Mouse (Mus musculus) midbrain, embryonic 16.5 days (tissue): ENCODE results near the gene Tmprss12. TPM values are rescaled to one million over a fixed set of nuclear protein-coding genes. Genes with fewer than 3 reads are reported as not detected.
"Not testable (repeated sequence)": the region's sequence is repeated elsewhere in the genome, so short reads cannot be mapped to it uniquely, and the experiment has no call there.

Experiments
- ATAC-seq: fragments of 200-750 bp; cut with Nextera tagmentation; 2 replicates; pipeline ENCODE4 v1.8.0; 2017; ENCODE audit warnings: moderate TSS enrichment
- H3K27ac ChIP-seq: fragments of 300-500 bp; sonication (generic); 2 replicates; pipeline ENCODE4 v1.5.1; 2014; ENCODE audit warnings: mild to moderate bottlenecking, low read length, mixed read lengths
- H3K27me3 ChIP-seq: fragments of 300-500 bp; sonication (generic); 2 replicates; pipeline ENCODE4 v1.6.1; 2014; ENCODE audit warnings: low read depth, low read length, mixed read lengths; ENCODE audit not compliant: control insufficient read depth, insufficient read depth
- H3K36me3 ChIP-seq: fragments of 300-500 bp; sonication (generic); 2 replicates; pipeline ENCODE4 v1.6.1; 2014; ENCODE audit warnings: mild to moderate bottlenecking, low read length, moderate library complexity, mixed read lengths; ENCODE audit not compliant: control insufficient read depth, insufficient read depth
- H3K4me1 ChIP-seq: fragments of 300-500 bp; sonication (generic); 2 replicates; pipeline ENCODE4 v1.6.1; 2014; ENCODE audit warnings: mild to moderate bottlenecking, low read length, mixed read lengths; ENCODE audit not compliant: control insufficient read depth, insufficient read depth
- H3K4me2 ChIP-seq: fragments of 300-500 bp; sonication (generic); 2 replicates; pipeline ENCODE4 v1.6.1; 2014; ENCODE audit warnings: mild to moderate bottlenecking, low read length, mixed read lengths
- H3K4me3 ChIP-seq: fragments of 300-500 bp; sonication (generic); 2 replicates; pipeline ENCODE4 v1.5.1; 2014; ENCODE audit warnings: low read depth, mild to moderate bottlenecking, low read length, moderate library complexity, mixed read lengths
- H3K9ac ChIP-seq: fragments of 300-500 bp; sonication (generic); 2 replicates; pipeline ENCODE4 v1.6.1; 2014; ENCODE audit warnings: low read depth, low read length, mixed read lengths
- H3K9me3 ChIP-seq: fragments of 300-500 bp; sonication (generic); replicated peaks from 2 replicates; pipeline ENCODE4 v1.6.1; 2014; ENCODE audit warnings: mild to moderate bottlenecking, low read length, mixed read lengths; ENCODE audit not compliant: control insufficient read depth, poor library complexity, severe bottlenecking
- WGBS: fragments of 180-500 bp; shearing (Covaris S2); extraction: QIAGEN DNeasy Blood & Tissue Kit; methylation state at CpG from one replicate; pipeline ENCODE4 v1.1.7; 2014; 5-methylcytosine and 5-hydroxymethylcytosine counted together
- polyA plus RNA-seq: library from polyadenylated mRNA; unstranded; fragments of >200 nt; fragmentation: Nextera tagmentation; extraction: Ambion mirVana; gene quantifications from 2 replicates; pipeline ENCODE4 v1.2.1, GENCODE M21; 2015

Gene Tmprss12
- polyA plus RNA-seq, 1 experiment from 2014 or later, result not detected

- no peaks in the 10 kb centered on the region for H3K4me1 ChIP-seq
- ATAC-seq, result no peak
Observed at GRCm38 (mm10) chr15:100314448-100315145, 34.0 kb downstream of the Tmprss12 start.

GRCm38 (mm10) chr15:100318014-100318671 is 37.5 kb downstream of the Tmprss12 start:
- not testable (repeated sequence) for ATAC-seq, H3K4me3 ChIP-seq

More at GRCm38 (mm10) chr15:100314448-100315145, 34.0 kb downstream of the Tmprss12 start:
- no peak overlapping the region for H3K9ac ChIP-seq
- no peak overlapping the region for H3K27ac ChIP-seq
- no peak overlapping the region for H3K4me2 ChIP-seq
- 90% methylated on average over 5 of the region's 5 CpGs for WGBS
- H3K36me3 ChIP-seq, result no peaks in the 10 kb centered on the region
- H3K4me3 ChIP-seq, result no peak overlapping the region
- no peaks in the 10 kb centered on the region for H3K9me3 ChIP-seq
- H3K27me3 ChIP-seq, result no peaks in the 10 kb centered on the region

GRCm38 (mm10) chr15:100319884-100320283 is 39.2 kb downstream of the Tmprss12 start:
- H3K27ac ChIP-seq, result no peak overlapping the region
- H3K36me3 ChIP-seq, result no peaks in the 10 kb centered on the region
- ATAC-seq, result no peak
- no peak overlapping the region for H3K4me3 ChIP-seq
- H3K4me1 ChIP-seq, result no peaks in the 10 kb centered on the region
- WGBS, result 100% methylated on average over 1 of the region's 1 CpGs
- no peak overlapping the region for H3K9ac ChIP-seq
- no peaks in the 10 kb centered on the region for H3K9me3 ChIP-seq
- H3K4me2 ChIP-seq, result no peak overlapping the region
- H3K27me3 ChIP-seq, result no peaks in the 10 kb centered on the region

More at GRCm38 (mm10) chr15:100318014-100318671, 37.5 kb downstream of the Tmprss12 start:
- not testable (repeated sequence) for H3K9ac ChIP-seq, H3K27ac ChIP-seq, H3K9me3 ChIP-seq, H3K36me3 ChIP-seq, H3K27me3 ChIP-seq, H3K4me1 ChIP-seq, H3K4me2 ChIP-seq
- 68% methylated on average over 4 of the region's 4 CpGs for WGBS

GRCm38 (mm10) chr15:100320295-100320905 is 39.8 kb downstream of the Tmprss12 start:
- Histone ChIP-seq H3K36me3 (no peaks in the 10 kb centered on the region), H3K9ac (no peak overlapping the region), H3K27ac (no peak overlapping the region), H3K9me3 (no peaks in the 10 kb centered on the region), H3K4me2 (no peak overlapping the region), H3K4me3 (no peak overlapping the region), H3K4me1 (no peaks in the 10 kb centered on the region), H3K27me3 (no peaks in the 10 kb centered on the region)
- ATAC-seq, result no peak
- 86% methylated on average over 9 of the region's 9 CpGs for WGBS

- Histone ChIP-seq H3K27ac (no peak overlapping the region), H3K4me1 (no peaks in the 10 kb centered on the region), H3K9me3 (no peaks in the 10 kb centered on the region), H3K9ac (no peak overlapping the region), H3K4me2 (no peak overlapping the region), H3K27me3 (no peaks in the 10 kb centered on the region), H3K36me3 (no peaks in the 10 kb centered on the region), H3K4me3 (no peak overlapping the region)
- 58% methylated on average over 5 of the region's 5 CpGs for WGBS
- no peak for ATAC-seq
Observed at GRCm38 (mm10) chr15:100321134-100321533, 40.5 kb downstream of the Tmprss12 start.

- Histone ChIP-seq H3K36me3 (no peaks in the 10 kb centered on the region), H3K27ac (no peak overlapping the region), H3K4me1 (no peaks in the 10 kb centered on the region), H3K4me3 (no peak overlapping the region), H3K4me2 (no peak overlapping the region), H3K27me3 (no peaks in the 10 kb centered on the region), H3K9me3 (no peaks in the 10 kb centered on the region), H3K9ac (no peak overlapping the region)
- 82% methylated on average over 11 of the region's 12 CpGs for WGBS
- ATAC-seq, result no peak
Observed at GRCm38 (mm10) chr15:100324021-100324591, 43.5 kb downstream of the Tmprss12 start.

- no peak overlapping the region for H3K9ac ChIP-seq
- H3K27me3 ChIP-seq, result no peaks in the 10 kb centered on the region
- H3K27ac ChIP-seq, result no peak overlapping the region
- no peak for ATAC-seq
- no peak overlapping the region for H3K4me3 ChIP-seq
- H3K36me3 ChIP-seq, result no peaks in the 10 kb centered on the region
- no peak overlapping the region for H3K4me2 ChIP-seq
- 95% methylated on average over 3 of the region's 3 CpGs for WGBS
- H3K9me3 ChIP-seq, result no peaks in the 10 kb centered on the region
- H3K4me1 ChIP-seq, result no peaks in the 10 kb centered on the region
Observed at GRCm38 (mm10) chr15:100325235-100325634, 44.6 kb downstream of the Tmprss12 start.

GRCm38 (mm10) chr15:100328089-100328488 is 47.5 kb downstream of the Tmprss12 start:
- H3K4me2 ChIP-seq, H3K4me3 ChIP-seq, H3K36me3 ChIP-seq, H3K4me1 ChIP-seq, ATAC-seq, H3K9me3 ChIP-seq, H3K27ac ChIP-seq, H3K27me3 ChIP-seq, H3K9ac ChIP-seq: not testable (repeated sequence)
- WGBS, result 68% methylated on average over 3 of the region's 4 CpGs

- not testable (repeated sequence) for H3K27ac ChIP-seq, H3K4me3 ChIP-seq, H3K9me3 ChIP-seq, H3K36me3 ChIP-seq, ATAC-seq, H3K4me2 ChIP-seq, H3K9ac ChIP-seq, H3K4me1 ChIP-seq, H3K27me3 ChIP-seq
- WGBS, result 54% methylated on average over 10 of the region's 10 CpGs
Observed at GRCm38 (mm10) chr15:100329336-100329735, 48.7 kb downstream of the Tmprss12 start.
